In genomic region chr9:68653211-68654038, GRCm38 (mm10) we compare ENCODE assay signal across 8 mouse cellular contexts. TPM values are rescaled to one million over a fixed set of nuclear protein-coding genes. Genes with fewer than 3 reads are reported as not detected.
DNase-seq lines count a peak whose midpoint lies in the region; ATAC-seq and TF ChIP-seq lines count a peak whose summit lies in the region.

TSS of gene Rora (plus strand) at chr9:68653786.

- H3K4me3 ChIP-seq in gastrocnemius, adult 2 months = peak within 1 kb of the TSS; percentile 79
- peak within 1 kb of the TSS; percentile 81 for H3K4me3 ChIP-seq in hindbrain, embryonic 14.5 days (replicated peaks; ENCODE audit: low read length)

- no peaks in the 10 kb centered on the region for H3K36me3 ChIP-seq in hindbrain, embryonic 14.5 days (replicated peaks; ENCODE audit: control insufficient read depth, insufficient read depth)

- H3K9me3 ChIP-seq in hindbrain, embryonic 14.5 days (ENCODE audit: control insufficient read depth, low read length) = no peaks in the 10 kb centered on the region

- peak; percentile 51 for TF ChIP-seq CTCF in gastrocnemius, adult 2 months (IDR thresholded peaks at IDR 0.05)

- H3K4me2 ChIP-seq in hindbrain, embryonic 14.5 days (replicated peaks) = peak within 1 kb of the TSS; percentile 86

- peak; percentile 83 for ATAC-seq in hindbrain, embryonic 14.5 days (ENCODE audit: low FRiP score)

- peak within 1 kb of the TSS; percentile 93 for H3K27ac ChIP-seq in gastrocnemius, adult 2 months
- peak within 1 kb of the TSS; percentile 96 for H3K27ac ChIP-seq in hindbrain, embryonic 14.5 days

- WGBS in hindbrain, embryonic 14.5 days = under 1% methylated on average over 62 of the region's 72 CpGs

- peak within 1 kb of the TSS; percentile 83 for H3K9ac ChIP-seq in hindbrain, embryonic 14.5 days

- DNase-seq in adrenal gland, adult 2 months = peak; percentile 84
- peak; percentile 39 to 71 for DNase-seq in cerebellum, postnatal 4 days (ENCODE audit: low spot score in 2 of 2)
- DNase-seq in gastrocnemius, adult 2 months = peak; percentile 82
- DNase-seq in hindbrain, embryonic 14.5 days (ENCODE audit: low spot score) = peak; percentile 81
- peak; percentile 30 for DNase-seq in left cerebral cortex, adult 11 months (ENCODE audit: low spot score)
- DNase-seq in lung, postnatal 14 days = peak; percentile 55
- DNase-seq in right cerebral cortex, postnatal 25 days = peak; percentile 75
- no peak for DNase-seq in spleen, adult 12 weeks (ENCODE audit: low spot score)

- peaks cover 7% of the 10 kb centered on the region for H3K4me1 ChIP-seq in hindbrain, embryonic 14.5 days (replicated peaks; ENCODE audit: control insufficient read depth, insufficient read depth, low read length)

- intact Hi-C loops in gastrocnemius, adult 2 months (cut with DNase I) = loop anchor here (5.0 to 10.0 kb wide), 2 partner anchors 39 to 639 kb away; no protein-coding TSS in a partner anchor

- no peaks in the 10 kb centered on the region for H3K27me3 ChIP-seq in hindbrain, embryonic 14.5 days (ENCODE audit: control insufficient read depth, insufficient read depth, low read length)

RNA-seq across cellular contexts. Expression of gene Rora, which starts in this region (rescaled TPM):
- total RNA-seq in adrenal gland, adult 2 months (2021) = 10 to 100 TPM; 45.9 to 94.1 TPM
- 17.4 and 39.7 TPM in 2 replicates for polyA plus RNA-seq in adrenal gland, adult 2 months (2012; rRNA removed)
- 100 to 1,000 TPM in 1 of 2 experiments, 10 to 100 TPM in 1; 60.6 to 112 TPM for total RNA-seq in gastrocnemius, adult 2 months (2021)
- 22.0 and 28.1 TPM in 2 replicates for polyA plus RNA-seq in hindbrain, embryonic 14.5 days (2014; fragmentation: Nextera tagmentation; extraction: Ambion mirVana)
